Mouse (Mus musculus): ENCODE data around the gene Zfp541.

Zfp541 gene

DNA sequence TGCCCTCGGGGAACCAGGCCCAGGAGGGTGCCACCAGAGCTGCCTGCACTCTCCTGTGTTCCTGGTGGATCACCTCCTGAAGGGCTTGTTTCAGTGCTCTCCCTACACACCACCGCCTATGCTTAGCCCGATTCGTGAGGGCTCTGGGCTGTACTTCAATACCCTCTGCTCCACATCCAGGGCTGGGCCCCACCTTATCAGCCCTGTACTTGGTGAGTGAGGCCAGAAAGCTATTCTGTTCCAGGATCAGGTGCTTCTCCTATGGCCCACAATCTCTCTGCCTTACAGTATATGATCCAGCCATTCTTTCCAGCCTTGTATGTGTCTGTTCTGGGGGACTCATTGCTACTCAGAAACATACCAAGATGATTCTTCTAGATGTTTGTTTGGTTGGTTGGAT is 21.7 kb downstream of the Zfp541 start:
- no peak for DNase-seq

DNA sequence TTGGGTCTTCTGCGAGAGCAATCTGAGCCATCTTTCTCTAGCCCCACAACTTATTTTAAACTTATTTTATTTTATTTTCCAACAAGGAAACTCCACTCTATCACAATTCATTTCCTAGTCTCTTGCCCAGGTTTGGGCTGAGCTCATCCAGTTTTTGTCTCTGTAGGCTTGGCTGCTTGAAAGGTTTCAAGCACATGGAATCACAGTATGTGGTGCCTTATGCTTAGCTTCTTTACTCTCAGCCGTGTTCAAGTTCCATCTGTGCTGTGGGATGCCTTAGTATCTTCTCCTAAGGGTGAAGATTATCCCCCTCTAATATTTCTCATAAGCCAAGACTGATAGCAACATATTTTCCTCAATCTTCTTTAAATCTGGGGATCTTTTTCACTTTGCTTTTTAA is 26.0 kb downstream of the Zfp541 start:
- no peak for DNase-seq

DNA sequence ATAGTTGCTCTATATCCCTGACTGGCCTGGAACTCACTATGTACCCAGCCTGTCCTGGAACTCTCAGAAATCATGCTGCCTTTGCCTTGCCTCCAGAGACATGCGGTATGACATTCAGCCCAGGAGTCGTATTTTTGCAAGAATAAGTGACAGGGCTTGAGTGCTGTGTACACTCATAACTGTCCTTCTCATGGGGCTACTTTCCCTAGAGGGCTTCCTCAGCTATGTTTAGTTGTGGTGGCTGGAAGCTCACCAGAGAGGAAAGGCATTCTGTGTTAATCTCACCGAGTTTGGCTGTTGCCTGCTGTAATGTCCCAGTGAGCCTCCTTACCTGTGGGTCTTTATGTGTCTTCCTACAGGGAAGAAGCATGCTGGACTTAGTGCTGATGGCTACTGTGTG is 33.0 kb downstream of the Zfp541 start:
- DNase-seq: no peak

DNA sequence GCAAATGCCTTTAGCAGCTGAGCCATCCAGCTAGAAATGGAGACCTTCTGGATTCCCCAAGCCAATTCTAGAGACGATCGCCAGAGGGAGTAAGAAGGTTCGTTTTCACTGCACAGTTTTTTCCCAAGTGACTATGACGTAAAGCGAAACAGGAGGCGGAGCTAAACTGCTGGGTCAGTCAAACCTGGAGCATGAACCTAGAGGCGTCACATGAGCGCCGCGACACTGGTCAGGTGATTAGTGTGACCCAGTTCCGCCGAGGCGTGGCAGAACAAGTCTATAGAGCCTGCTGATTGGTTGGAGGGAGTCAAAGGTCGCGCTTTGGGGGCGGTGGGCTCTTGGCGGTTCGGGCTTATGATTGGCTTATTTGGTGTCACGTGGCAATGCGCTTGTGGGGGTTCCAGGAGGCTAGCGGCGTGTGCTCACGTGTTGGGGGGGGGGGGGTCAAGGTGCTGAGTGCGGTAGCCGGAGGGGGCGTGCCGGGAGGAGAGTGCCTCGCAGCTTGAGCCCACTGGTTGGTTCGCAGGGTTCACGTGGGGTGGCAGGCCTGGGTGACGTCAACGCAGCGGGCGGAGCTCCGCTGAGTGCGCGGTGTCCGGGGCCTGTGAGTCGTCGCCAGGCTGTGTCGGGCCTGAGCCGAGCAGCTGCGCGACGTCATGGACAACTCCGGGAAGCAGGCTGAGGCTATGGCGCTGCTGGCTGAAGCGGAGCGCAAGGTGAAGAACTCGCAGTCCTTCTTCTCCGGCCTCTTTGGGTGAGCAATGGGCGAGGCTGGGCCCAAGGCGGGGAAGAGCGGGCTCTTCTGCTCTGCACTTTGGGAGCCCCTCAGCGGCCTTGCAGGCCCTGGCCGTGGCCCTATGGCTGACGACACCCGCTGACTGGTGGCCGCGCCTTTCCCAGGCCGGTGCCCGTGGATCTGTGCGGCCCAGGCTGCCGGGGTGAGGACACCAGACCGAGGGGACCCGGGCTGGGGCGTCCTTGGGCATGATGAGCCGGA is 36.7 kb downstream of the Zfp541 start, which contains the start of gene Napa:
Gene Napa (plus strand): TSS at position 438 of the 997 bp plus-strand sequence.
- DNase-seq: peak; percentile 99 to 100

DNA sequence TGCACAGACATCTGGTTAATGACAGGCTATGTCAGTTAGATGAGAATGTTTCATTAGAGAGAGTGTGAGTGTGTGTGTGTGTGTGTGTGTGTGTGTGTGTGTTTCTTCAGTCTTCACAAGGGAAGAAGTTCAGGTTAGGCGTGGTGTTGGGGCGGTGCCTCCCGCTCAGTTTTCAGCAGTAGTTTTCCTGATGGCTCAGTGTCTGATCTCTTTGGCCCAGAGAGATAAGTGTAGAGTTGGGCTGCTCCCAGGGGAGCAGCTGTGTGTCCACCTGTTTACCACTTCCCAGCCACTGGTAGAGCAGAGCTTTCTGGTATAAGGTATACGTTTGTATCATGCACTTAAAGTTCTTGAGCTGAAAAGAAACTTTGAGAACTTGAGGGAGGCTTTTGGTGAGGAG is 38.3 kb downstream of the Zfp541 start:
- no peak for DNase-seq

DNA sequence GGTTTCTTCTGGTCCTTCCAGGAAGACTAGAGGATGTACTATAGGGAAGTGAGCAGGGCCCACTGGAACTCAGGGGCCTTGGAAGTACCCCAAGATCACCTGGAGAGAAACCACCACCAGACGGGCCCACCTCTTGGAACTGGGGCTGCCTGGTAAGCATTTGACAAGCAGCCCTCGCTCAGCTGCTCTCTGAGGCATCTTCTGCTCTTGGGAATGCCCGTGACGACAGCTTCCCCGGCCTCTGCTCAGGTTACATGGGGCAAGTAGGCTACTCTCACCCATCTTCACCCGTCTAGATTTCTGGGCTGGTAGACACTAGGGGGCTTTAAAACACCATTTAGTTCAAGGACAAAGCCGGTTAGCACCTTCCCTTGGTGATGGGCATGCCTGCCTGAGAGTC is 39.5 kb downstream of the Zfp541 start:
- no peak for DNase-seq

DNA sequence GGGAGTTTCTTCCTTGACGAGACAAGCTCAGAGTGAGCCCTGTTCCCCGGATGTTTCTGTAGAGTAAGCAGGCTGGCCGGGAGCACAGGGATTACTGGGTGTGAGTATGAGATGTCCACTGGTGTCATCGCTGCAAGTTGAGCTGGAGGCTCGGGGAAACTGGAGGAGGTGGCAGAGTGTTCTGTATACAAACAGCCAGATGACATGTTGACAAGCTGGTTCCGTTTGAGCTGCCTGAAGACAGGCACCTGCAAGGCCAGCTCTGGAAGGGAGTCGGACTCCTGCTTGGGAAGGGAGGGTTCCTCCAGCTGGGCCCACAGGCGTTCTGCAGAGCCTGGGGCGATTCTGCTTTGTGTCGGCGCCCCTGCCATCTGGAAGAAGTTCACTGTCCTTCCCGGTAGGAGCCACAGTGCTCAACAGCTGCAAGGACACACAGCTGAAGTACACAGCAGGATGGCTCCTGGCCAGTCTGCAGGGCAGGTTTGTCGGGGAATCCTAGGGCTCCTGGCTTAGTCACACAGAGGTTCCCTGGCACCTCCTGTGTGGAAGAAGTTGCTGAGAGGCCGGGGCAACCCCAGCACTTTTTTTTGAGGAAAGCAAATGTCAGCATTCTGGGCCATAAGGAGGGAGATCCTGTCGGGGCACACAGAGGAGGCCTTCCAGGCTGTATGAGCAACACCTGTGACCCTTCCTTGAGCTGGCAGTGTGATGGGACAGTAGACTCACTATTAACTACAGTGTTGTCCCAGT is 40.3 kb downstream of the Zfp541 start:
- DNase-seq: no peak

DNA sequence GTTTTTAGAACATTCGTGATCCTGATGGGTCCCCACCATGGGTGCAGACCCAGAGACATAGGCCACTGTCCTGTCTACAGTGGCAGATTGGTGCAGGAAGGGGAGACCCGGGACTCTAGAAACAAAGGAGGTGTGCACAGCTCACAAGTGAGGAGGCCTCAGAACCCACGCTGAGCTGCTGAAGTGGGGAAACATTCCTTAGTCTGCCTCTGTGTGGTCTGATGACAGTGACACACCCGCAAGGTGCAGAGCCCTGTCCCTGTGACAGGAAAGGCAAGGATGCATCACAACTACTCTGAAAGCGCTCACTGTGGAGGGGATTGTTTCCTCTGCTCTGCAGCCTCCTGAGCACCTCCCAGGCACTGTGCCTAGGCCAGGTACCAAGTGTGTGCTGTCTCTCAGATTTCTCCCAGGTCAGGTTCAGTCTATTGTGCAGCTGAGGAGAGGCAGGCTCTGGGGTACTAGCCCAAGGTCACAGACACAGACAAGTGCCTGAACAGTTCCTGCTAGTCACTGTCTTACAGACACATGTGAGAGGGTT is 41.1 kb downstream of the Zfp541 start:
- no peak for DNase-seq

DNA sequence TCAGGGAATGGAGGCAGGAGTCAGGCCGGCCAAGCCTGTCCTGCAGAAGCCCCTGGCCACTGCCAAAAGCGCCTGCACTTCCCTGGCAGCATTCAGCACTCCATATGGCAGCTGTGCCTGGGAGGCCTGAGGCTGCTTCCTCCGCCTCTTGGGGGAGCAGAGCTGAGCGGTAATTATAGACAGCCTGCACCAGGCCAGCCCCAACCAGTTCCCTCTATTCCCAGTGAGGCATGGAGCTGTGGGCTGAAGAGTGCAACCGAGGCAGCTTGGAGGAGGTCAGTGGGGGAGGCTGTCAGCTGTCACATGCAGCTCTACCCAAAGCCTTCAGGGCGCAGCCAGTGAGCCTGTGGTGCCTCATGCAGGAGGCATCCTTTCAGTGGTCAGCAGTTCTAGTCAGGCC is 42.1 kb downstream of the Zfp541 start:
- no peak for DNase-seq

DNA sequence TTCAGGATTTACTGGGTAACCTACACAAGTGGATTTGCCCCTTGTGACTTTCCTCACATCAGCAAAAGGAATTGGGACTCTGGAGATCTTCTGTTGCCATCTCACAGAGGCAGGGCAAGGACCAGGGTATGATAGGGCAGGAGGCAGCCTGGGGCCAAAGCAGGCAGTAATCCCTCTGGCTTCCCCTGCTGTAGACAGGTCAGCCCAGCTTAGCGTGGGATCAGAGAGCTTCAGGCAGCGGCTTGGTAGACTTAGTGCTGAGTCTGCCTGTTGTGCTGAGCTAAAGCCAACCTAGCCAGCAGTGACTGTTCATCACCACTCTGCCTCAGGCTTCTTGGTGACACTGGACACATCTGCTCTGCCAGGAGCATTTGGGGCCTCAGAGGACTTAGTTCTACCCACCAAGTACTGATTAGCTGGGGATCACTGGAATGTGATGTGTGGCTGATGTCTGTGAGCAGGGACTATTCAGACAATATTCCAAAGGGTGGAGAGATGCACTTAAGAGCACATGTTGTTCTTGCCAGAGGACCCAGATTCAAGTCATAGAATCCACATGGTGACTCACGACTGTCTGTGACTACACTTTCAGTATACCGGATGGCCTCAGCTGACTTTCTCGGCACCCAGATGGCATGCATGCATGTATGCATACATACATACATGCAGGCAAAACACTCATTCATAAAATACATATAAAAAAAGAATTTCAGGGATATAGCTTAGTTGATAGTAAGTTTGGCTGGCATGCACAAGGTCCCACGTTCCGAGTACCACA is 43.2 kb downstream of the Zfp541 start:
- DNase-seq: no peak

DNA sequence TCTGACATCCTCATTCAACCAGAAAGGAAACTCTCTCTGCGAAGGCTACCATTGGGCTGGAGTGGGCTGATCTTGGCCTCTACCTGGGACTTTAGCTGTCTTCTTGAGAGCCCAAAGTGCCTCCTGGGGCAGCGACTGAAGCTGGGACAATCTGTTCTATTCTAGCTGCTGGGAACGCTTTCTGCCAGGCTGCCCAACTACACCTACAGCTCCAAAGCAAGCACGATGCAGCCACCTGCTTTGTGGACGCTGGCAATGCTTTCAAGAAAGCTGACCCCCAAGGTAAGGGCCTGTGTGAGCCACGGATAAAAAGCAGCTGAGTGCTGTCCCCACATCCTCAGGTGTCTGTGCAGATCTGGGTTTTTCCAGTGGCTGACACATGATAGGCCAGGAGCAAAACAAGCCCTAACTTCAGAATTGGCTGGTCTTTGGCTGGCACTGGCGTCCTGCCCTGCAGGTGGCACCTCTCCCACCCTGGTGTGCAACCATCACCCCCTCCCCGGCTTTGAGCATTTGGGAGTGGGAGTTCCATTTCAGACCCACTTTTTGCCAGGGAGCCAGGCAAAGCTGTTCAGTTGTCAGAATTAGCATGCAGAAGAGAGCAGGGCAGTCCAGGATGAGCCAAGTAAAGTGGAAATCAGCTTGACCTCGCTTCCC is 47.4 kb downstream of the Zfp541 start:
- DNase-seq: no peak

DNA sequence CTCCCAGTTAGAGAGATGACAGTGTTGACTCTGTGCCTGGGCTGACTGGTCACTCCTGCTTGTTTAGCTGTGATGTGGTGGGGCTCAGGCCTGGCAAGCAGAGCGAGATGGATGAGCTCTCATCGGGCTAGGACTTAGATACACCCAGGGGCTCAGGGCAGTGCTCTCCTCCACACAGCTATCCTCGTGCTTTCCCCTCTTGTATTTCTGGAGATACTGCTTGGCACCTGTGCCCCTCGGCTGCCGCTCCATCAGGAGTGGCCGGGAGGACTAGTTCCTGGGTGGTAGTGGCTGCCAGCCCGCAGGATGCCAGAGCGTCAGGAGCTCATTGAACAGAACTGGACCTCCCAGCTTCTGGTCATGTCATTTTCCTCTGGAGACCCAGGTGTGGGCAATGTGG is 48.5 kb downstream of the Zfp541 start:
- DNase-seq: no peak

DNA sequence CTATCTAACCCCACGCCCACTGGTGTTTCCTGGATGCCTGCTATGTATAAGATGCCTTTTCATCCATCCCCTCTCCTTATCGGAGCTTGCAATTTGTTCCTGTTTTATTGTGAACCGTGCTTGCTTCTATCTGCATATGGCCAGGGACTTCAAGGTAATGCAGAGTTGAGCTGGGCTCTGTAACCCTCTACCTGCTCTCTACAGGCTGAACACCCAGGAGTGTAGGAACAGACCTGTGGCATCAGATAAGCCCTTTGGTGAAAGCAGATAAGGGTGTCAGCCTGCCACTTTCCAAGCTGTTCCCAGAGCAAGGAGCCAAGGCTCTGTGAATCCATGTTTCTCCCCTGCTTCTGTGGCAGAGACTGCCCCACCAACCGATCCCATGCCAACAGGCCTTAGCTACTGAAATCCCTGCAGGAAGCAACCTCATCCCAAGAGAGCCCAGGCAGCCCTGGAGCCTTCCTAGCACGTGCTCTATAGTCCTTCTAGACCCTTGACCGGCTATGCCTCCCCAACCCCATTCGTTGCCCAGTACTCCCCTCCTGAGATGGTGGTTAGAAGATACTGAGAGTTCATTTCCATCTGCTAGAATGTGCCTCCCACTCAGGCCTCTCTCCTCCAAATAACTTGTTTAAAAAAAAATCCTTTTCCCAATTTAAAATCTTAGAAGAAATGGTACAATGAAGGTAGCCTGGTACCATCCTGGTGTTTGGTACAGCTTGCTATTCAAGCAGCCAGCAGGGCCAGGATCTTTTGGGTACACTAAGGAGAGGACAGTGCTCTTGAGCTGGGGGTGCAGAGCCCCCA is 49.9 kb downstream of the Zfp541 start:
- no peak for DNase-seq

DNA sequence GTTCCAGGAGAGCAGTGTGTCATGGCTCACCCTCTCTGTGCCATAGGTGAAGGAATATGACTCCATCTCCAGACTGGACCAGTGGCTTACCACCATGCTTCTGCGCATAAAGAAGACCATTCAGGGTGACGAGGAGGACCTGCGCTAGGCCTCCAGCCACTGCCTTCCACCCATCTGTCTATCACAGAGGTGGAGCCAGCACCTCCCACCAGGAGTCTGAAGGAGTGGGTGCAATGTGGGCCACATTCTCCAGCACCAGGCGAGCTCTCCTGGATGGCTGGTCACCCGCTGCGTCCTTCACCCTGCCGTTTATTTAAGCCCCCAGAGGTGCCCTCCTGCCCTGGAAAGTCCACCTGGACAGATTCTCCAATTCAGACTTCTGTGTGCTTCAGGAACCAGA is 54.8 kb downstream of the Zfp541 start:
- DNase-seq: no peak

DNA sequence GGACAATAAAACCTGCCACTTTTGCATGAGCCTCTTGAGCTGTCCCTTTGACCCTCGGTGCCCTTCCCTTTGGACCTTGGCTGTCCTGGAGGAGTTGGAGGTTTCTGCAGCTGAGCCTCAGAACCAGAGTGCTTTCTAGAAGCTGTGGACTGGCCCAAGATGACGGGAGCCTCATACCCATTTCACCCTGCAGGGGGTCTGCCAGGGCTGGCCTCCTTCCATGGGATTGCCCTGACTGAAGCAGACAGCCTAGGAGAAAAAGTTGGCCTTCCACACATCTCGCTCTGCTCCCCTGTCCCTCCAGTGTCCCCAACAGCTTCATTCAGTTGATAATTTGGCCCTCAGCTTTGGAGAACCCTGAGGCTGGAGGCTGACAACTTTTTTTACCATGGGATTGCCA is 55.5 kb downstream of the Zfp541 start:
- no peak for DNase-seq

DNA sequence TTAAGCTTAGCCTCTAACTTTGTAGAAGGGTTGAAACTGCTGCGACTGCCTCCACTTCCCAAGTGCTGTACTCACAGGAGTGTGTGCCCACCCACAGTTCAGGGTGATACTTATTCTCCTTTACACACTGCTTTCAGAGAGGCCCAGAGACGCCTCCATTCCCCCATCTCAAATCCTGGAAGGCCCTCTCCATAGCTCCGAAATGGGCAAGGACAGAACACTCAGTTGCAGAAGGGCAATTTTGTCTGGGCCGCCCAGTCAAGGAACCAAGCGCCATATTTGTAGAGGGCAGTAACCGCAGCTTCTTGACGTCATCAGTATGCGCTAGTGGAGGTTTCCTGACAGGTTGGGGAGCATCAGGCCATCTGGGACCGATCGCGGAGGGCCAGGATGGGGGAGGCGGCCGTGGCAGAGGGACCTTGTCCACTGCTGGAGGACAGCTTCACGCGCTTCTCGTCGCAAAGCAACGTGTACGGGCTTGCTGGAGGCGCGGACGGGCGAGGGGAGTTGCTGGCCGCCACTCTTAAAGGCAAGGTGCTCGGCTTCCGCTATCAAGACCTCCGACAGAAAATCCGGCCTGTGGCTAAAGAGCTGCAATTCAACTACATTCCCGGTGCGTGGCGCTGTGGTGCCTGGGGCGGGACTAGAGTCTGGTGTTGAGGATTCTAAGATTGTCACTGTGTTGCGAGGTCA is 58.1 kb downstream of the Zfp541 start, which contains the start of gene Kptn:
Gene Kptn (plus strand): TSS at position 327 of the 693 bp plus-strand sequence.
- peak; percentile 92 for DNase-seq

DNA sequence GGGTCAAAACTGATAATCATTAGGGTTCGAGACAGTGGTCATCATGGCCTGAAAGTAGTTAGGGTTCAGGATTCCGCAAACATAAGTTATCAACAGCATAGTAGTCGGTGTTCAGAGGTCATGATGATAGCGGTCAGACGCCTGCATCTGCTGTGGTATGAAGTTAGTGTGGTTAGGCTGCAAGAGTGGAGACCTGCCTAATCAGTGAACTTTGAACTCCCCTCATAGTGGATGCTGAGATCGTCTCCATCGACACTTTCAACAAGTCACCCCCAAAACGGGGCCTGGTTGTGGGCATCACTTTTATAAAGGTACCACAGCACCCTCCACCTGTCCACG is 58.6 kb downstream of the Zfp541 start:
- DNase-seq: no peak

DNA sequence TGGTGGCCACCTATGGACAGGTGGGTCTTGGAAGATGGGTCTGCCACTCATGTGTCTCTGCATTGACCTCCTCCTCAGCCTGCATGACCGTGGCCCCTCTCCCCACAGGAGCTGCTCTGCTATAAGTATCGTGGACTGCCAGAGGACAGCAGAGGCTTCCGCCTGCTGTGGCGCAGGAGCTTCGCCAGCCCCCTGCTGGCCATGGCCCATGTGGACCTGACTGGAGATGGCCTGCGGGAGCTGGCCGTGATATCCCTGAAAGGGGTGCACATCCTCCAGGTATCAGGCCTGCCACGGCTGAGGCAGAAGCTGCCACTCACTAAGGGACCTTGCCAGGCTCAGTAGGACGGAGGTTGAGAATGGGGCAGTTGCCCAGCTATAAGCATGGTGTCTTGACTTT is 64.2 kb downstream of the Zfp541 start:
- DNase-seq: no peak

DNA sequence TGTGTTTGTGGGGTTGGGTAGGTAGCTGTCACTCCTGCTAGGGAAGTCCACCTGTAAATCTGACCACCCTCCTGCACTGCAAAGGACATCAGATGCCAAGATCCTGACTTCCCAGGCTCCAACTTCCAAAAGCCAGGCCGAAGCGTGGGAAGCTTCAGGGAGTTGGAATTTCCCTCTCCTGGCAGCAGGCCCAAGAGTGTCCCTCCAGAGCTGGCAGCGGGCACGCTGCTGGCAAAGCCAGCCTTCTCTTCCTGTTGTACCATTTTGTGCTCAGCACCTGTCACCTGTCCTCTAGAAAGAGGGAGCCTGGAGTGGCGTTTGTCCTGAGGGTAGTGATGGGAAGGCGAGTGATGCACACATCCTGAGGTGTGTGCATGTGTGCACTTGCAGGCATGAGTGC is 66.7 kb downstream of the Zfp541 start:
- no peak for DNase-seq

DNA sequence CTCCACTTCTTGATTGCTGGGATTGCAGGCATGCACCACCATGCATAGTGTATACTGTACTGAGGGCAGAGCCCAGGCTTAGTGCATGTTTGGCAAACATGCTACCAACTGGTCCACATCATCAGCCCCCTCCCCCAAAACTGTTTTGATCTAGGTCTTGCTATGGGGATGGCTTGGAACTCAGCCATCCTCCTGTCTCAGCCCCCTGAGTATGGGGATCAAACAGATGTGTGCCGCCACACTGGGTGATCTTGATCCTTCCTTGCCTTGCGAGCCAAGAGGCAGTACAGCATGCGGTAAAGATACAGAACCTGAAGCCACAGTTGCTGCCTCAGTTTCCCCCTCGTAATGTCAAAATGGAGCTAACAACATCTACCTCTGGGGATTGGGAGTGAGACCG is 67.3 kb downstream of the Zfp541 start:
- no peak for DNase-seq

DNA sequence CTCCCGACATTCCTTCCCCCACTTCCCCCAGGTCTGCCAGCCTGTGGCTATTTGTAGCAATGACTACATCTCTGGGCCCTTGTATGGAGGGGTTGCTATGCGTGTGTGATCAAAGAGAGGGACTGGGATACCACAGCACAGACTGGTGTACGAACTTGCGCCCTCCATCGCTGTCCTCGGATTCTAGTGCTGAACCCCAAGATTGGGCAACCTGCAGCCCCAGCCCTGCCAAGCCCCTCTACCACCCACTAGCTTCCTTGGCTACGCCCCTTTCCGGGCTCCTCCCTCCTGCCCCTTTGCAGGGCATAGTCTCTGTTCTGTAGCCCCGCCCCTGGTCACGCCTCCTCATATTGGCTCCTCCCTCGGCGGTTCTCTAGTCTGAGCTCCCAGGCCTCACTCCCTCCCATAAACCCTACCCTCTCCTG is 67.8 kb downstream of the Zfp541 start, which contains the start of gene Slc8a2:
Gene Slc8a2 (plus strand): TSS at position 406 of the 425 bp plus-strand sequence.
- DNase-seq: peak; percentile 70 to 83

Data from kidney, postnatal 36 days (tissue).